Mouse (Mus musculus) MEL (cell line): ENCODE results near the gene Colgalt2. TPM values are rescaled to one million over a fixed set of nuclear protein-coding genes. Genes with fewer than 3 reads are reported as not detected.

Experiments
- DNase-seq: peaks from one replicate; pipeline ENCODE4 v3.0.0; 2011; ENCODE audit warnings: low read depth, low spot score
- H3K27ac ChIP-seq: 2 replicates; pipeline ENCODE4 v1.5.1; 2012; ENCODE audit warnings: low read depth, mild to moderate bottlenecking, control low read depth, low read length, moderate library complexity; ENCODE audit not compliant: control insufficient read depth
- H3K27me3 ChIP-seq, 2 experiments: fragments of 150-350 bp in 1 of 2; sonication (generic) in 1 of 2; 2 replicates each; pipeline ENCODE4 v1.6.1; 2012; ENCODE audit warnings: low read length in 2 of 2, mild to moderate bottlenecking in 2 of 2, improper control_type of control experiment in 1 of 2, moderate library complexity in 1 of 2; ENCODE audit not compliant: insufficient read depth in 2 of 2, control insufficient read depth in 1 of 2
- H3K36me3 ChIP-seq, 2 experiments: 2 replicates each; pipeline ENCODE4 v1.6.1; 2012 to 2014; ENCODE audit warnings: low read length in 2 of 2, improper control_type of control experiment in 1 of 2, inconsistent platforms in 1 of 2, mild to moderate bottlenecking in 1 of 2; ENCODE audit not compliant: insufficient read depth in 2 of 2, control insufficient read depth in 1 of 2
- H3K4me1 ChIP-seq, 2 experiments: fragments of 150-350 bp in 1 of 2; sonication (generic) in 1 of 2; 2 replicates each; pipeline ENCODE4 v1.6.1; 2012; ENCODE audit warnings: low read length in 2 of 2, improper control_type of control experiment in 1 of 2, mild to moderate bottlenecking in 1 of 2; ENCODE audit not compliant: insufficient read depth in 2 of 2, control insufficient read depth in 1 of 2
- H3K4me3 ChIP-seq, 2 experiments: fragments of 150-350 bp in 1 of 2; sonication (generic) in 1 of 2; 2 replicates each; pipeline ENCODE4 v1.5.1; 2012; ENCODE audit warnings: low read depth in 2 of 2, low read length in 2 of 2, mild to moderate bottlenecking in 2 of 2, moderate library complexity in 2 of 2, control low read depth in 1 of 2, improper control_type of control experiment in 1 of 2; ENCODE audit not compliant: control insufficient read depth in 1 of 2, insufficient read depth in 1 of 2
- H3K79me2 ChIP-seq: 2 replicates; pipeline ENCODE4 v1.6.1; 2012; ENCODE audit warnings: mild to moderate bottlenecking, low read length, moderate library complexity; ENCODE audit not compliant: control insufficient read depth, poor library complexity, insufficient read depth
- H3K9ac ChIP-seq: 2 replicates; pipeline ENCODE4 v1.6.1; 2012; ENCODE audit warnings: low read depth, mild to moderate bottlenecking, control low read depth, low read length, moderate library complexity; ENCODE audit not compliant: control insufficient read depth, poor library complexity, severe bottlenecking
- H3K9me3 ChIP-seq: fragments of 150-350 bp; sonication (generic); replicated peaks from 2 replicates; pipeline ENCODE4 v1.6.1; 2012; ENCODE audit warnings: mild to moderate bottlenecking, low read length, improper control_type of control experiment, moderate library complexity; ENCODE audit not compliant: insufficient read depth
- CHD1 ChIP-seq: IDR thresholded peaks from 2 replicates; pipeline ENCODE4 v1.6.1; 2012; ENCODE audit warnings: low read depth, mild to moderate bottlenecking, inconsistent platforms, low read length, improper control_type of control experiment
- CHD2 ChIP-seq: IDR thresholded peaks from 2 replicates; pipeline ENCODE4 v1.6.1; 2011; ENCODE audit warnings: low read length, improper control_type of control experiment
- CTCF ChIP-seq, 3 experiments: IDR thresholded peaks in 2 of 3; conservative IDR thresholded peaks in 1 of 3; 2 replicates each; pipeline ENCODE4 v1.5.1; 2011 to 2012; ENCODE audit warnings: low read length in 3 of 3, low read depth in 2 of 3, mild to moderate bottlenecking in 2 of 3, improper control_type of control experiment in 1 of 3, inconsistent platforms in 1 of 3, mixed read lengths in 1 of 3, moderate library complexity in 1 of 3; ENCODE audit not compliant: control insufficient read depth in 1 of 3, insufficient read depth in 1 of 3, poor library complexity in 1 of 3, severe bottlenecking in 1 of 3
- E2F4 ChIP-seq: IDR thresholded peaks from 2 replicates; pipeline ENCODE4 v1.6.1; 2011; ENCODE audit warnings: low read depth, low read length, improper control_type of control experiment, borderline replicate concordance
- EP300 ChIP-seq, 2 experiments: IDR thresholded peaks; 2 replicates each; pipeline ENCODE4 v1.6.1; 2011; ENCODE audit warnings: improper control_type of control experiment in 2 of 2, low read length in 2 of 2, low read depth in 1 of 2, mild to moderate bottlenecking in 1 of 2
- ETS1 ChIP-seq: IDR thresholded peaks from 2 replicates; pipeline ENCODE4 v1.6.1; 2012; ENCODE audit warnings: low read depth, mild to moderate bottlenecking, inconsistent platforms, low read length, improper control_type of control experiment, moderate library complexity
- GATA1 ChIP-seq: IDR thresholded peaks from 2 replicates; pipeline ENCODE4 v1.6.1; 2011; ENCODE audit warnings: low read depth, low read length, improper control_type of control experiment
- HCFC1 ChIP-seq: IDR thresholded peaks from 2 replicates; pipeline ENCODE4 v1.6.1; 2012; ENCODE audit warnings: low read depth, mild to moderate bottlenecking, inconsistent platforms, low read length, improper control_type of control experiment, moderate library complexity
- JUND ChIP-seq: IDR thresholded peaks from 2 replicates; pipeline ENCODE4 v1.6.1; 2011; ENCODE audit warnings: low read depth, mild to moderate bottlenecking, improper control_type of control experiment, low read length
- KAT2A ChIP-seq: conservative IDR thresholded peaks from 2 replicates; pipeline ENCODE4 v1.6.1; 2012; ENCODE audit warnings: low read depth, low read length, improper control_type of control experiment, inconsistent platforms
- MAFK ChIP-seq: IDR thresholded peaks from 2 replicates; pipeline ENCODE4 v1.6.1; 2011; ENCODE audit warnings: low read depth, mild to moderate bottlenecking, low read length, improper control_type of control experiment, borderline replicate concordance
- MAX ChIP-seq: IDR thresholded peaks from 2 replicates; pipeline ENCODE4 v1.6.1; 2011; ENCODE audit warnings: low read length, improper control_type of control experiment
- MYB ChIP-seq: IDR thresholded peaks from 2 replicates; pipeline ENCODE4 v1.6.1; 2011; ENCODE audit warnings: mild to moderate bottlenecking, low read depth, low read length, improper control_type of control experiment
- NELFE ChIP-seq: IDR thresholded peaks from 2 replicates; pipeline ENCODE4 v1.6.1; 2011; ENCODE audit warnings: low read depth, low read length, improper control_type of control experiment
- NRF1 ChIP-seq: IDR thresholded peaks from 2 replicates; pipeline ENCODE4 v1.6.1; 2014; ENCODE audit warnings: low read depth, mild to moderate bottlenecking, inconsistent platforms, low read length, improper control_type of control experiment, moderate library complexity; ENCODE audit not compliant: poor library complexity, insufficient read depth, severe bottlenecking
- POLR2AphosphoS5 ChIP-seq: IDR thresholded peaks from 2 replicates; pipeline ENCODE4 v1.6.1; 2012; ENCODE audit warnings: low read depth, borderline replicate concordance, mild to moderate bottlenecking, inconsistent platforms, low read length, moderate library complexity, mixed read lengths
- RCOR1 ChIP-seq: IDR thresholded peaks from 2 replicates; pipeline ENCODE4 v1.6.1; 2012; ENCODE audit warnings: low read depth, mild to moderate bottlenecking, inconsistent platforms, low read length, improper control_type of control experiment
- SMC3 ChIP-seq: IDR thresholded peaks from 2 replicates; pipeline ENCODE4 v1.6.1; 2011; ENCODE audit warnings: low read depth, low read length, improper control_type of control experiment
- TCF12 ChIP-seq: IDR thresholded peaks from 2 replicates; pipeline ENCODE4 v1.6.1; 2014; ENCODE audit warnings: low read depth, mild to moderate bottlenecking, inconsistent platforms, low read length, improper control_type of control experiment, moderate library complexity
- USF1 ChIP-seq: IDR thresholded peaks from 2 replicates; pipeline ENCODE4 v1.6.1; 2014; ENCODE audit warnings: low read depth, mild to moderate bottlenecking, inconsistent platforms, low read length, improper control_type of control experiment, moderate library complexity
- ZC3H11A ChIP-seq: IDR thresholded peaks from 2 replicates; pipeline ENCODE4 v1.6.1; 2012; ENCODE audit warnings: low read depth, mild to moderate bottlenecking, inconsistent platforms, low read length, improper control_type of control experiment
- ZNF384 ChIP-seq: IDR thresholded peaks from 2 replicates; pipeline ENCODE4 v1.6.1; 2012; ENCODE audit warnings: low read depth, mild to moderate bottlenecking, inconsistent platforms, low read length, improper control_type of control experiment
- polyA plus RNA-seq, 2 experiments: library from polyadenylated mRNA; stranded (reverse) in 1 of 2; unstranded in 1 of 2; fragments of >175 nt in 1 of 2; fragments of >200 nt in 1 of 2; gene quantifications; 2 replicates each; pipeline versions ENCODE4 v1.2.1 to v1.2.4; 2012; ENCODE audit warnings: low replicate concordance in 2 of 2, low read depth in 1 of 2; ENCODE audit not compliant: insufficient read length in 2 of 2, insufficient read depth in 1 of 2, missing spikeins in 1 of 2
- total RNA-seq: library from RNA; depleted of rRNA; stranded (reverse); fragments of 300-350 nt; gene quantifications from 2 replicates; pipeline ENCODE4 v1.2.3, GENCODE M21; 2012

Gene Colgalt2
- total and polyA plus RNA-seq, 3 experiments, result not detected

DNA sequence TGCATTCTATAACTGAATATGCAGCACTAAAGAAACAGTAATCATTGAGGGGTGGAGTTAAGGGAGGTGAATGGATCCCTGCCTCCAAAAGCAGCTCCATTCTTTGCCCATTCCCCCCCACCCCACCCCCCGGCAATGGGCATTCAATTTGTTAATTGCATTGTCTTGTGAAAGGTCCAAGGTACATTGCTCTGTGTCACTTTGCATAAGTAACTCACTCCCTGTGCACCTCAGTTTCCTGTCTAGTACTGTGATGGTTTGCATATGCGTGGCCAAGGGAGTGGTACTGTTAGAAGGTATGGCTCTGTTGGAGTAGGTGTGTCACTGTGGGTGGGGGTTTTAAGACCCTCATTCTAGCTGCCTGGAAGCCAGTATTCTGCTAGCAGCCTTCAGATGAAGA, 13.5 kb downstream of the Colgalt2 start:
- no peaks in the 10 kb centered on the region for H3K4me1 ChIP-seq
- TF ChIP-seq E2F4, result no peak
- no peak for TF ChIP-seq CTCF (IDR thresholded peaks at IDR 0.05 in 2 of 3, conservative IDR thresholded peaks at IDR 0.05 in 1 of 3; ENCODE audit: control insufficient read depth in 1 of 3, insufficient read depth in 1 of 3, low read depth in 2 of 3, low read length in 3 of 3, poor library complexity in 1 of 3, severe bottlenecking in 1 of 3)
- no peak for TF ChIP-seq MYB
- TF ChIP-seq MAX, result no peak
- no peak for TF ChIP-seq ZNF384
- no peak for TF ChIP-seq GATA1
- no peak for TF ChIP-seq POLR2AphosphoS5
- TF ChIP-seq SMC3, result no peak
- TF ChIP-seq NRF1, result no peak
- TF ChIP-seq CHD1, result no peak
- TF ChIP-seq USF1, result no peak
- TF ChIP-seq NELFE, result no peak

DNA sequence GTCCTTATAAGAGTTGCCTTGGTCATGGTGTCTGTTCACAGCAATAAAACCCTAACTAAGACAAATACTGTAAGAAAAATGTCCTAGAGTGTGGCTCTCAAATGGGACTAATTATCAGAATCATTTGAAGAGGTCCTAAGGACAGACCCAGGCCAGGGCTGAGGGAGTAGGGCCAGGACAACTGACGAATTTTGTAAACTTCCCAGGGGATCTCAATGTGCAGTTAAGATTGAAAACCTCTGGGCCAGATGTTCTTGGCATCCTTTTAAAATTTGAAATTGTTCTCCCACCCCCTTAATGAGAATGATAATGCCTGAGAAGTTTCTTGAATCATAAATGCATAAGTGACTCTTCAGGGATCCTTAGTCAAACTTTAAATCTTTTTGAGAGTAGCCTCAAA, 14.3 kb downstream of the Colgalt2 start:
- Histone ChIP-seq H3K4me1 (no peaks in the 10 kb centered on the region), H3K4me3 (no peak overlapping the region), H3K79me2 (no peaks in the 10 kb centered on the region), H3K27ac (no peak overlapping the region), H3K9ac (no peak overlapping the region), H3K27me3 (peaks cover 6 to 7% of the 10 kb centered on the region in 2 experiments; a peak in 3 of 4 replicates), H3K36me3 (no peaks in the 10 kb centered on the region), H3K9me3 (no peaks in the 10 kb centered on the region)
- TF ChIP-seq ZNF384, result no peak
- DNase-seq, result no peak

More for the DNA sequence above, 13.5 kb downstream of the Colgalt2 start:
- Histone ChIP-seq H3K27me3 (peaks cover 3 to 4% of the 10 kb centered on the region in 2 experiments; a peak in 3 of 4 replicates), H3K79me2 (no peaks in the 10 kb centered on the region), H3K9me3 (no peaks in the 10 kb centered on the region), H3K27ac (no peak overlapping the region), H3K36me3 (no peaks in the 10 kb centered on the region), H3K9ac (no peak overlapping the region), H3K4me3 (no peak overlapping the region)
- no peak for DNase-seq

DNA sequence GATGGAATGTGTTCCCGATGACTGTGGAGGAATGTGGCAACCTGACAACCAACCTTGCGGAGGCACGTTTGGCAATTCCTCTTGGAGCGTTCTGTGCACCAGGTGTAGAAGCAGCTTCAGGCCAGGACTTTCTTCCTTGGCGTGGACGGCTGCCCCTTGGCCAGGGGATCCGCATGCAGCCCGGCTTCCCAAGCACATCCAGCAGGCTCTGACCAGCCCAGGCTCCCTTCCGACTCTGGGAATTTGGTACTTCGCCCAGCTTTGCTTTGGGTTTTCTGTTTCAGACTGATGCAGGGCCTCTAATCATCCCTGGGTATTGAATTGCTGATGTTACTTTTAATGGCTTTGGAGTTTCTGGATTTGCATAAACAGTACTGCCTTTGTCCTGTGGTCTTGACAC, 14.8 kb downstream of the Colgalt2 start:
- Histone ChIP-seq H3K4me1 (no peaks in the 10 kb centered on the region), H3K36me3 (no peaks in the 10 kb centered on the region), H3K9ac (no peak overlapping the region), H3K9me3 (no peaks in the 10 kb centered on the region), H3K27ac (no peak overlapping the region), H3K79me2 (no peaks in the 10 kb centered on the region), H3K4me3 (no peak overlapping the region), H3K27me3 (peaks cover 5 to 6% of the 10 kb centered on the region in 2 experiments; a peak in 3 of 4 replicates)
- DNase-seq, result no peak
- TF ChIP-seq HCFC1, result no peak
- TF ChIP-seq KAT2A, result no peak
- no peak for TF ChIP-seq ZC3H11A
- TF ChIP-seq MAX, result no peak
- no peak for TF ChIP-seq JUND
- no peak for TF ChIP-seq USF1
- no peak for TF ChIP-seq TCF12
- TF ChIP-seq MYB, result no peak
- TF ChIP-seq NELFE, result no peak
- no peak for TF ChIP-seq ZNF384
- no peak for TF ChIP-seq MAFK
- no peak for TF ChIP-seq EP300 (IDR thresholded peaks at IDR 0.05; ENCODE audit: low read depth in 1 of 2, low read length in 2 of 2)
- TF ChIP-seq RCOR1, result no peak
- no peak for TF ChIP-seq NRF1
- no peak for TF ChIP-seq SMC3
- no peak for TF ChIP-seq CHD2
- no peak for TF ChIP-seq ETS1
